Mouse (Mus musculus) inflammation-experienced regulatory T-cells, adult 6 months (primary cell): ENCODE results near the gene Ptpn7. TPM values are rescaled to one million over a fixed set of nuclear protein-coding genes. Genes with fewer than 3 reads are reported as not detected.
"Not testable (repeated sequence)": the region's sequence is repeated elsewhere in the genome, so short reads cannot be mapped to it uniquely, and the experiment has no call there.

Experiments used
- ATAC-seq: one replicate; pipeline ENCODE4 v1.8.0; 2017
- polyA plus RNA-seq, 3 experiments: library from polyadenylated mRNA; unstranded; fragments of 100-300 nt; shearing (Covaris generic); gene quantifications; one replicate each; pipeline ENCODE4 v1.2.1; 2017

Gene Ptpn7
- polyA plus RNA-seq, 3 experiments from 2014 or later, result 161 to 188 (median 171) TPM

DNA sequence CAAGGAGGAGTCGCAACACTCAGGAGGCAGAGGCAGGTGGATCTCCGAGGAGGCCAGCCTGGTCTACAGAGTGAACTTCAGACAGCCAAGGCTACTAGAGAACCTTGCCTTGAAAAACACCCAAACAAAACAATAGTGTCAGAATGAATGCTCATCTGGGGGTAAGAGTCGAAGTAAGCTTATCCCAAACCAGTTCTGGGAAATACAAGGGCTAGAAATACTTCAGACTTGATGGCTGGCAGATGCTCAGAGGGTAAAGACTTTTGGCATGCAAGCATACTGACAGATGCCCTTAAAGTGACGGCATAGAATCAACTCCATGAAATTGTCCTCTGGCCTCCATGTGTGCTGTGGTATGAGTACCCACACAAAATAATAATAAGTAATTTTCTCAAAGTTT, 56.7 kb downstream of the Ptpn7 start:
- ATAC-seq, result no peak

DNA sequence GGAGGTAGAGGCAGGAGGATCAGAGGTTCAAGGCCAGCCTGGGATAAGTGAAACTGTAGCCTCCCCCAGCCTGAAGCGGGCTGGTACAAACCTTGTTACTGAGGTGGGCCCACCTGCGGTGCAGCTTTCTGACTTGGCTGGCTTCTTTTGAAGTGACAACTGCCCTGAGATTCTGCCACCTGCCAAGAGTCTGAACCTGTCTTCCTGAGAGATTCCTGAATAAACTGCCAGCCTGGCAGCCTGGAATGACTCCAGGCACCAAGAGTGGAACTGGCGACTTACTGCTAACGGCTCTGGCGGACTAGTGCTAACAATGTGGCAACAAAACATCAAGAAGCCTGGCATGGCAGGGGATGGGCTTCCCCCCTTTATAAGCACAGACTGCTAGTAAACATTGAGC, 61.8 kb downstream of the Ptpn7 start:
- ATAC-seq, result not testable (repeated sequence)

Other genes starting within 250 kb of the Ptpn7 start
- gene Ppp1r12b, start 176.8 kb upstream of the Ptpn7 start, polyA plus RNA-seq, result 1 to 10 TPM; 2.1 to 4.0 (median 3.2) TPM
- 10 to 100 TPM; 11.0 to 33.5 (median 11.1) TPM for gene Ube2t, start 170.1 kb upstream of the Ptpn7 start, polyA plus RNA-seq
- under 1 TPM in 2 of 3 experiments, not detected in 1; 0.05 to 0.28 TPM for gene Lgr6, start 27.4 kb upstream of the Ptpn7 start, polyA plus RNA-seq
- gene Arl8a, start 14.1 kb downstream of the Ptpn7 start, polyA plus RNA-seq, result 10 to 100 TPM; 10.6 to 19.4 (median 14.2) TPM
- gene Gpr37l1, start 35.0 kb downstream of the Ptpn7 start, polyA plus RNA-seq, result not detected
- gene Elf3, start 125.9 kb downstream of the Ptpn7 start, polyA plus RNA-seq, result not detected
- gene Rnpep, start 151.4 kb downstream of the Ptpn7 start, polyA plus RNA-seq, result 10 to 100 TPM; 38.8 to 58.9 (median 50.7) TPM
- 100 to 1,000 TPM; 198 to 209 (median 201) TPM for gene Timm17a, start 181.1 kb downstream of the Ptpn7 start, polyA plus RNA-seq
- gene Lmod1, start 192.1 kb downstream of the Ptpn7 start, polyA plus RNA-seq, result not detected
- gene Shisa4, start 242.5 kb downstream of the Ptpn7 start, polyA plus RNA-seq, result not detected